Mouse (Mus musculus) megakaryocyte, embryonic 14.5 days (primary cell): Measurements from ENCODE around the gene Fam118a. TPM values are rescaled to one million over a fixed set of nuclear protein-coding genes. Genes with fewer than 3 reads are reported as not detected.

ENCODE experiments used
- H3K27me3 ChIP-seq: replicated peaks from 2 replicates; pipeline ENCODE3; 2012; ENCODE audit warnings: inconsistent platforms
- H3K36me3 ChIP-seq: replicated peaks from 2 replicates; pipeline ENCODE3; 2012; ENCODE audit warnings: low read length, inconsistent platforms, mixed read lengths
- H3K4me1 ChIP-seq: 2 replicates; pipeline ENCODE4 v1.6.1; 2012; ENCODE audit warnings: inconsistent platforms
- H3K4me3 ChIP-seq: replicated peaks from 2 replicates; pipeline ENCODE3; 2012; ENCODE audit warnings: moderate library complexity, mild to moderate bottlenecking, inconsistent platforms
- H3K9me3 ChIP-seq: 2 replicates; pipeline ENCODE4 v1.6.1; 2012; ENCODE audit warnings: inconsistent platforms
- FLI1 ChIP-seq: IDR thresholded peaks from 2 replicates; pipeline ENCODE4 v1.6.1; 2012; ENCODE audit warnings: low read length, inconsistent platforms, mixed read lengths
- GATA1 ChIP-seq: IDR thresholded peaks from 3 replicates; pipeline ENCODE4 v1.6.1; 2012; ENCODE audit warnings: mixed read lengths, low read length, inconsistent platforms, borderline replicate concordance
- polyA plus RNA-seq: library from polyadenylated mRNA; stranded (reverse); fragments of >175 nt; gene quantifications from 2 replicates; pipeline ENCODE4 v1.2.3, GENCODE M21; 2012; ENCODE audit warnings: low replicate concordance; ENCODE audit not compliant: insufficient read depth

The Fam118a gene
- polyA plus RNA-seq, 1 experiment = 0.97 TPM

- no peak for TF ChIP-seq GATA1
- TF ChIP-seq FLI1 = no peak
- Histone ChIP-seq H3K4me1 (no peaks in the 10 kb centered on the region; the same call in 1 of the 2 replicates), H3K4me3 (no peak overlapping the region), H3K36me3 (peaks cover 35% of the 10 kb centered on the region), H3K27me3 (peaks cover 2% of the 10 kb centered on the region), H3K9me3 (no peaks in the 10 kb centered on the region)
Observed at GRCm38 (mm10) chr15:85063421-85063820, 34.7 kb downstream of the Fam118a start.

DNA sequence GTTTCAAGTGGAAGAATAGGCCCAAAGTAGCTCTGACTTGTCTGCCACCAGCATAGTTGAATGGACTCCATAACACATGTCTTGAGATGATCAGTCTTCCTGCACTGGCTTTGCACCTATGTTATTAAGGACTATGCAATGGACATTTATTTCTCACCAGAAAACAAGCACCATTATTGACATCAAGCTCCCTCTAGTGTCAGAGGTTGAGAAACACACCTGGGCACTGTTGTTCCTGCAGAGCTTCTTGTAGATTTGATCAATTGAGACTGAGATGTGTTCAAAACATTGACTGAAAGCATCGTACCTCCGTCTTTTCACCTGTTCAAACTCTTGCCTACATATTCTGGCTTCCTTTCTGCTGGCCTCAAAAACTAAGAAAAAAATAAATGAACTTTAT, 41.8 kb downstream of the Fam118a start:
- H3K36me3 ChIP-seq = no peaks in the 10 kb centered on the region
- H3K4me1 ChIP-seq = no peaks in the 10 kb centered on the region
- TF ChIP-seq FLI1 (no peak), GATA1 (no peak)
- H3K4me3 ChIP-seq = no peak overlapping the region
- no peaks in the 10 kb centered on the region for H3K9me3 ChIP-seq
- H3K27me3 ChIP-seq = peaks cover 6% of the 10 kb centered on the region

DNA sequence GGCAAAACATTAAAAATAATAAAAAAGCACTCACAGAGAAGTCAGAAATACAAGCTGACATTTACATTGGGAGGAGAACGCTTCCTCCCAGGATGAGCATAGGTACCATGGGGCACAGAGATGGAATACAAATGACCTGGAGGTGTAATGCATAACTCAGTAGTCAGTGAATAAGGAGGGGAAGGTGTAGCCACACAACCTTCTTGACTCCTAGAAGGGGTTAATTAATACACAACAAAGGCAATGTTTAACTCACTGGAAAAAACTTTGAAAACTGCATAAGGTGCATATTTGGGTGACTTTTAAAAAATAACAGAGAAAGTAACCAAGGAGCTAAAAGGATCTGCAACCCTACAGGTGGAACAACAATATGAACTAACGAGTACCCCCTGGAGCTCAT, 43.9 kb downstream of the Fam118a start:
- Histone ChIP-seq H3K4me1 (no peaks in the 10 kb centered on the region), H3K9me3 (no peaks in the 10 kb centered on the region)
- no peak for TF ChIP-seq FLI1
- no peak for TF ChIP-seq GATA1

DNA sequence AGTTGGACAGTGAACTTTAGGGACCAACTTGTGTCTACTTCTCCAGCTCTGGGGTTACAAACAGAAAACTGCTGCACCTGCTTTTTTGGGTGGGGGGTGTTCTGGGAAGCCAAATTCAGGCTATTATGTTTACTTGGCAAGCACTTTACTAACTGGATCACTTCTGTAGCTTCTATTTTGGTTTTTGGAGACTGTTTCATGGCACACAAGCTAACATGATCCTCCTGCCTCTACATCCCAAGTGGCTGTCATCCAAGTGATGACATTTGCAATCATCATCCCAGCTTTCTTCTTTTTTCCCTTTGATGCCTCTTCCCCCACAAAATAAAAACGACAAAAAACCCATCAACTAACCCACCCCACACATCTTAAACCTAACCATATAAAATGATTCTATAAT, 56.9 kb downstream of the Fam118a start:
- Histone ChIP-seq H3K4me1 (no peaks in the 10 kb centered on the region), H3K4me3 (no peak overlapping the region), H3K9me3 (peaks cover 11% of the 10 kb centered on the region), H3K27me3 (peaks cover 3% of the 10 kb centered on the region), H3K36me3 (no peaks in the 10 kb centered on the region)
- TF ChIP-seq FLI1 (no peak), GATA1 (no peak)

More for the DNA sequence above, 43.9 kb downstream of the Fam118a start:
- Histone ChIP-seq H3K27me3 (peaks cover 14% of the 10 kb centered on the region), H3K4me3 (no peak overlapping the region), H3K36me3 (no peaks in the 10 kb centered on the region)

Other genes starting within 250 kb of the Fam118a start
- gene Phf21b, start 172.9 kb upstream of the Fam118a start, polyA plus RNA-seq = 1.2 and 3.5 TPM in 2 replicates
- 0.04 TPM in 1 of 2 replicates, not detected in the other for gene Gm29666, start 108.9 kb upstream of the Fam118a start, polyA plus RNA-seq
- 4.6 and 10.5 TPM in 2 replicates for gene Nup50, start 105.5 kb upstream of the Fam118a start, polyA plus RNA-seq
- 17.6 and 21.8 TPM in 2 replicates for gene 5031439G07Rik, start 40.4 kb upstream of the Fam118a start, polyA plus RNA-seq
- gene Upk3a, start 11.8 kb upstream of the Fam118a start, polyA plus RNA-seq = not detected in 2 replicates
- gene Smc1b, start 103.0 kb downstream of the Fam118a start, polyA plus RNA-seq = not detected in 2 replicates
- gene Ribc2, start 103.1 kb downstream of the Fam118a start, polyA plus RNA-seq = not detected in 2 replicates
- gene Fbln1, start 177.0 kb downstream of the Fam118a start, polyA plus RNA-seq = not detected in 2 replicates